Mouse (Mus musculus): ENCODE measurements around the gene Exph5. TPM values are rescaled to one million over a fixed set of nuclear protein-coding genes. Genes with fewer than 3 reads are reported as not detected.

Exph5 gene
- polyA plus RNA-seq, 1 experiment from 2014 or later = 0.39 TPM

- H3K27ac ChIP-seq (replicated peaks in 1 of 2; ENCODE audit: control insufficient read depth in 1 of 2, insufficient read depth in 1 of 2, low read depth in 2 of 2, low read length in 2 of 2) = peak overlapping the region; percentile 84 to 97
- peak overlapping the region; percentile 69 to 86 for H3K4me3 ChIP-seq (ENCODE audit: control insufficient read depth in 1 of 2, insufficient read depth in 1 of 2, low read depth in 1 of 2, low read length in 2 of 2)
- ATAC-seq (ENCODE audit: insufficient number of reproducible peaks, insufficient read depth, low FRiP score, low read depth) = no peak
- H3K9me3 ChIP-seq (ENCODE audit: control insufficient read depth, low read length) = no peaks in the 10 kb centered on the region
- H3K4me1 ChIP-seq (ENCODE audit: control insufficient read depth in 2 of 2, insufficient read depth in 2 of 2, low read length in 2 of 2) = peaks cover 0 to 9% of the 10 kb centered on the region in 2 experiments; a peak in 1 of 4 replicates
- H3K9ac ChIP-seq (ENCODE audit: low read length) = peak overlapping the region; percentile 94
- peaks cover 14% of the 10 kb centered on the region; the same call in 1 of the 2 replicates for H3K36me3 ChIP-seq (ENCODE audit: control insufficient read depth, insufficient read depth, low read length)
- WGBS = 4% methylated on average over 8 of the region's 8 CpGs
- H3K4me2 ChIP-seq (ENCODE audit: low read length) = peak overlapping the region; percentile 85
- H3K27me3 ChIP-seq (ENCODE audit: control insufficient read depth, insufficient read depth, low read length) = no peaks in the 10 kb centered on the region
Observed at GRCm38 (mm10) chr9:53384873-53385272, 83.4 kb downstream of the Exph5 start.

GRCm38 (mm10) chr9:53387431-53387830 lies 86.0 kb downstream of the Exph5 start:
- H3K4me2 ChIP-seq (ENCODE audit: low read length) = no peak overlapping the region
- H3K9ac ChIP-seq (ENCODE audit: low read length) = no peak overlapping the region
- no peak overlapping the region for H3K27ac ChIP-seq (replicated peaks in 1 of 2; ENCODE audit: control insufficient read depth in 1 of 2, insufficient read depth in 1 of 2, low read depth in 2 of 2, low read length in 2 of 2)
- no peaks in the 10 kb centered on the region for H3K9me3 ChIP-seq (ENCODE audit: control insufficient read depth, low read length)
- peaks cover 24% of the 10 kb centered on the region for H3K36me3 ChIP-seq (ENCODE audit: control insufficient read depth, insufficient read depth, low read length)
- no peak overlapping the region for H3K4me3 ChIP-seq (ENCODE audit: control insufficient read depth in 1 of 2, insufficient read depth in 1 of 2, low read depth in 1 of 2, low read length in 2 of 2)
- WGBS = 77% methylated on average over 2 of the region's 2 CpGs
- H3K4me1 ChIP-seq (ENCODE audit: control insufficient read depth in 2 of 2, insufficient read depth in 2 of 2, low read length in 2 of 2) = peaks cover 0 to 9% of the 10 kb centered on the region in 2 experiments; a peak in 1 of 4 replicates
- ATAC-seq (ENCODE audit: insufficient number of reproducible peaks, insufficient read depth, low FRiP score, low read depth) = no peak
- H3K27me3 ChIP-seq (ENCODE audit: control insufficient read depth, insufficient read depth, low read length) = no peaks in the 10 kb centered on the region

- WGBS = 86% methylated on average over 3 of the region's 3 CpGs
- no peak for ATAC-seq (ENCODE audit: insufficient number of reproducible peaks, insufficient read depth, low FRiP score, low read depth)
- H3K27ac ChIP-seq (replicated peaks in 1 of 2; ENCODE audit: control insufficient read depth in 1 of 2, insufficient read depth in 1 of 2, low read depth in 2 of 2, low read length in 2 of 2) = no peak overlapping the region
- no peak overlapping the region for H3K9ac ChIP-seq (ENCODE audit: low read length)
- H3K4me3 ChIP-seq (ENCODE audit: control insufficient read depth in 1 of 2, insufficient read depth in 1 of 2, low read depth in 1 of 2, low read length in 2 of 2) = no peak overlapping the region
- H3K4me1 ChIP-seq (ENCODE audit: control insufficient read depth in 2 of 2, insufficient read depth in 2 of 2, low read length in 2 of 2) = peaks cover 0 to 9% of the 10 kb centered on the region in 2 experiments; a peak in 1 of 4 replicates
- H3K36me3 ChIP-seq (ENCODE audit: control insufficient read depth, insufficient read depth, low read length) = peaks cover 24% of the 10 kb centered on the region
- no peaks in the 10 kb centered on the region for H3K27me3 ChIP-seq (ENCODE audit: control insufficient read depth, insufficient read depth, low read length)
- no peak overlapping the region for H3K4me2 ChIP-seq (ENCODE audit: low read length)
- no peaks in the 10 kb centered on the region for H3K9me3 ChIP-seq (ENCODE audit: control insufficient read depth, low read length)
Observed at GRCm38 (mm10) chr9:53389109-53389508, 87.6 kb downstream of the Exph5 start.

GRCm38 (mm10) chr9:53390136-53390535 lies 88.7 kb downstream of the Exph5 start:
- peaks cover 24% of the 10 kb centered on the region for H3K36me3 ChIP-seq (ENCODE audit: control insufficient read depth, insufficient read depth, low read length)
- no peak for ATAC-seq (ENCODE audit: insufficient number of reproducible peaks, insufficient read depth, low FRiP score, low read depth)
- 69% methylated on average over 7 of the region's 7 CpGs for WGBS
- H3K9me3 ChIP-seq (ENCODE audit: control insufficient read depth, low read length) = no peaks in the 10 kb centered on the region
- no peak overlapping the region for H3K27ac ChIP-seq (replicated peaks in 1 of 2; ENCODE audit: control insufficient read depth in 1 of 2, insufficient read depth in 1 of 2, low read depth in 2 of 2, low read length in 2 of 2)
- no peak overlapping the region for H3K4me2 ChIP-seq (ENCODE audit: low read length)
- H3K27me3 ChIP-seq (ENCODE audit: control insufficient read depth, insufficient read depth, low read length) = no peaks in the 10 kb centered on the region
- no peak overlapping the region for H3K4me3 ChIP-seq (ENCODE audit: control insufficient read depth in 1 of 2, insufficient read depth in 1 of 2, low read depth in 1 of 2, low read length in 2 of 2)
- H3K4me1 ChIP-seq (ENCODE audit: control insufficient read depth in 2 of 2, insufficient read depth in 2 of 2, low read length in 2 of 2) = peaks cover 0 to 5% of the 10 kb centered on the region in 2 experiments; a peak in 1 of 4 replicates
- no peak overlapping the region for H3K9ac ChIP-seq (ENCODE audit: low read length)

GRCm38 (mm10) chr9:53397685-53398387 lies 96.4 kb downstream of the Exph5 start:
- 75% methylated on average over 13 of the region's 13 CpGs for WGBS
- Histone ChIP-seq H3K4me1 (ENCODE audit: control insufficient read depth in 2 of 2, insufficient read depth in 2 of 2, low read length in 2 of 2) (peaks cover 4 to 5% of the 10 kb centered on the region in 2 experiments; a peak in 1 of 4 replicates), H3K36me3 (ENCODE audit: control insufficient read depth, insufficient read depth, low read length) (peaks cover 8% of the 10 kb centered on the region), H3K27ac (replicated peaks in 1 of 2; ENCODE audit: control insufficient read depth in 1 of 2, insufficient read depth in 1 of 2, low read depth in 2 of 2, low read length in 2 of 2) (no peak overlapping the region), H3K27me3 (ENCODE audit: control insufficient read depth, insufficient read depth, low read length) (no peaks in the 10 kb centered on the region), H3K4me2 (ENCODE audit: low read length) (no peak overlapping the region), H3K4me3 (ENCODE audit: control insufficient read depth in 1 of 2, insufficient read depth in 1 of 2, low read depth in 1 of 2, low read length in 2 of 2) (no peak overlapping the region), H3K9me3 (ENCODE audit: control insufficient read depth, low read length) (no peaks in the 10 kb centered on the region), H3K9ac (ENCODE audit: low read length) (no peak overlapping the region)
- no peak for ATAC-seq (ENCODE audit: insufficient number of reproducible peaks, insufficient read depth, low FRiP score, low read depth)

GRCm38 (mm10) chr9:53398388-53398700 lies 96.9 kb downstream of the Exph5 start:
- ATAC-seq (ENCODE audit: insufficient number of reproducible peaks, insufficient read depth, low FRiP score, low read depth) = no peak
- WGBS = 10% methylated on average over 5 of the region's 5 CpGs
- Histone ChIP-seq H3K27me3 (ENCODE audit: control insufficient read depth, insufficient read depth, low read length) (no peaks in the 10 kb centered on the region), H3K4me1 (ENCODE audit: control insufficient read depth in 2 of 2, insufficient read depth in 2 of 2, low read length in 2 of 2) (peaks cover 5 to 6% of the 10 kb centered on the region in 2 experiments; a peak in 1 of 4 replicates), H3K4me2 (ENCODE audit: low read length) (no peak overlapping the region), H3K36me3 (ENCODE audit: control insufficient read depth, insufficient read depth, low read length) (peaks cover 8% of the 10 kb centered on the region), H3K9ac (ENCODE audit: low read length) (no peak overlapping the region), H3K9me3 (ENCODE audit: control insufficient read depth, low read length) (no peaks in the 10 kb centered on the region), H3K4me3 (ENCODE audit: control insufficient read depth in 1 of 2, insufficient read depth in 1 of 2, low read depth in 1 of 2, low read length in 2 of 2) (no peak overlapping the region), H3K27ac (replicated peaks in 1 of 2; ENCODE audit: control insufficient read depth in 1 of 2, insufficient read depth in 1 of 2, low read depth in 2 of 2, low read length in 2 of 2) (no peak overlapping the region)

- ATAC-seq (ENCODE audit: insufficient number of reproducible peaks, insufficient read depth, low FRiP score, low read depth) = no peak
- Histone ChIP-seq H3K9me3 (ENCODE audit: control insufficient read depth, low read length) (no peaks in the 10 kb centered on the region), H3K4me2 (ENCODE audit: low read length) (no peak overlapping the region), H3K27ac (replicated peaks in 1 of 2; ENCODE audit: control insufficient read depth in 1 of 2, insufficient read depth in 1 of 2, low read depth in 2 of 2, low read length in 2 of 2) (no peak overlapping the region), H3K36me3 (ENCODE audit: control insufficient read depth, insufficient read depth, low read length) (peaks cover 8% of the 10 kb centered on the region), H3K4me1 (ENCODE audit: control insufficient read depth in 2 of 2, insufficient read depth in 2 of 2, low read length in 2 of 2) (peaks cover 5 to 8% of the 10 kb centered on the region in 2 experiments; a peak in 3 of 4 replicates), H3K9ac (ENCODE audit: low read length) (no peak overlapping the region), H3K27me3 (ENCODE audit: control insufficient read depth, insufficient read depth, low read length) (no peaks in the 10 kb centered on the region), H3K4me3 (ENCODE audit: control insufficient read depth in 1 of 2, insufficient read depth in 1 of 2, low read depth in 1 of 2, low read length in 2 of 2) (no peak overlapping the region)
- WGBS = 88% methylated on average over 8 of the region's 8 CpGs
Observed at GRCm38 (mm10) chr9:53399537-53399936, 98.1 kb downstream of the Exph5 start.

- Histone ChIP-seq H3K27ac (replicated peaks in 1 of 2; ENCODE audit: control insufficient read depth in 1 of 2, insufficient read depth in 1 of 2, low read depth in 2 of 2, low read length in 2 of 2) (no peak overlapping the region), H3K36me3 (ENCODE audit: control insufficient read depth, insufficient read depth, low read length) (peaks cover 8% of the 10 kb centered on the region; the same call in 1 of the 2 replicates), H3K9ac (ENCODE audit: low read length) (no peak overlapping the region), H3K27me3 (ENCODE audit: control insufficient read depth, insufficient read depth, low read length) (no peaks in the 10 kb centered on the region), H3K4me2 (ENCODE audit: low read length) (no peak overlapping the region), H3K4me1 (ENCODE audit: control insufficient read depth in 2 of 2, insufficient read depth in 2 of 2, low read length in 2 of 2) (peaks cover 9 to 13% of the 10 kb centered on the region in 2 experiments; a peak in 3 of 4 replicates), H3K4me3 (ENCODE audit: control insufficient read depth in 1 of 2, insufficient read depth in 1 of 2, low read depth in 1 of 2, low read length in 2 of 2) (no peak overlapping the region), H3K9me3 (ENCODE audit: control insufficient read depth, low read length) (no peaks in the 10 kb centered on the region)
- 94% methylated on average over 4 of the region's 4 CpGs for WGBS
- no peak for ATAC-seq (ENCODE audit: insufficient number of reproducible peaks, insufficient read depth, low FRiP score, low read depth)
Observed at GRCm38 (mm10) chr9:53400696-53401095, 99.2 kb downstream of the Exph5 start.

Data from heart, embryonic 14.5 days (tissue).